Mouse (Mus musculus): Measurements from ENCODE around the gene Snapc2.

The Snapc2 gene

GRCm38 (mm10) chr8:4252934-4253841, at the start of gene Snapc2:
Snapc2 (plus strand) TSS chr8:4253080.
- DNase-seq (ENCODE audit: low read depth, low spot score) = peak; percentile 88

DNA sequence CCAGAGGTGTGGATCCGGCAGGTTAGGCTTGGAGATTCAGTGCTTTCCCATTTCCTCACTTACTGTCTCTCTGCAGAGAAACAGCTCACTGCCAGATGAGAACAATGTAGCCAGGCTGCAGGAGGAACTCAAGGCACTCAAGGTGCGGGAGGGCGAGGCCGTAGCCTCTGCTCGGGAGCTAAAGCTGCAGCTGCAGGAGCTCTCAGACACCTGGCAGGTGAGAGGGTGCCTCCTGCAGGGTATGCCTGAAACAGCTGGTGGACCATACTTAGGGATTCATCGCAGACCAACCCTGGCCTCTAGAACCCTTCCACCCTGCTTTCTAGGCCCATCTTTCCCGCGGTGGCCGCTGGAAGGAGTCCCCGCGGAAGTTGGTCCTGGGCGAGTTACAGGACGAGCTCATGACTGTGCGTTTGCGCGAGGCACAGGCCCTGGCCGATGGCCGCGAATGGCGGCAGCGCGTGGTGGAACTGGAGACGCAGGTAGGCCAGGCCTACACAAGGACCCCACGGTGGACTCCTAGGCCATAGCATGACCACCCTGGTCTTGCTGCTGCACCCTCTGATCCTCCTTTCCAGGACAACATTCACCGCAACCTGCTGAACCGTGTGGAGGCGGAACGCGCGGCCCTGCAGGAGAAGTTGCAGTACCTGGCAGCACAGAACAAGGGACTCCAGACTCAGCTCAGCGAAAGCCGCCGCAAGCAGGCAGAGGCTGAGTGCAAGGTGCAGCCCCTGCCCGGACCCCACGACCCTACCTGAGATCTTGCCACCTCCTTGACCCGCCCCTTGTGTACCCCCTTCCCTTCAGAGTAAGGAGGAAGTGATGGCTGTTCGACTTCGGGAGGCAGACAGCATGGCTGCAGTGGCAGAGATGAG, 47.4 kb upstream of the Snapc2 start:
- DNase-seq (ENCODE audit: low read depth, low spot score) = no peak

GRCm38 (mm10) chr8:4206182-4207015, 46.5 kb upstream of the Snapc2 start:
- DNase-seq (ENCODE audit: low read depth, low spot score) = no peak

DNA sequence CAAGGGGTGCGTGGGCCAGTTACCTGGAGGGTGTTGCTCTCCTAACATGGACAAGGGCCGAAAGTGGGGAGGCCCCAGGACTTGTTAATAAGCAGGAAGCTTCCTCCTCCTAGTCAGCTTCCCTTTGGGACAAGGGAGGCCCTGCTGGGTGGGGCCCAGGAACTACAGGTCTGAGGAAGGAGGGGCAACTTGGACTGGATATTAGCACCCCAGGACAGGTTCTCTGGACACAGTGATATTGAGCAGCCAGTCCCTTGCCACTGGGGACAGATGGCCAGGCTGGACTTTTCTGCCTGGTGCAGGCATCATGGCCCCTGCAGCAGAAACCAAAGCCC, 45.9 kb upstream of the Snapc2 start:
- DNase-seq (ENCODE audit: low read depth, low spot score) = no peak

DNA sequence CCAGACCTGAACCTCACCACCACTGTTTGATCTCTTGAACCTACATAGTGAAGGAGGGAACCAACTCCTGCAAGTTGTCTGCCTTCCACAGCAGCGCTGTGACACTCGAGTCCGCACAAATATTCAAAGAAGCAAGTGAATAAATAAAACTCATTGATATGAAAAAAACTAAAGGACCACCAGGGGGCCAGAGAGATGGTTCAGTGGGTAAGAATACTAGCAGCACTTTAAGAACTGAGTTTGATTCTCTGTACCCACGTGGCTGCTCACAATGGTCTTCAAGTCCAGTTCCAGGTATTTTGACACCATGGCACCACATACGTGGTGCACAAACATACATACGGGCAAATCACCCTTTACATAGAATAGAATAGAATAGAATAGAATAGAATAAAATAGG, 41.8 kb upstream of the Snapc2 start:
- DNase-seq (ENCODE audit: low read depth, low spot score) = no peak

- no peak for DNase-seq (ENCODE audit: low read depth, low spot score)
Measured at GRCm38 (mm10) chr8:4212809-4213209, 40.1 kb upstream of the Snapc2 start.

GRCm38 (mm10) chr8:4213210-4214005, 39.5 kb upstream of the Snapc2 start:
- DNase-seq (ENCODE audit: low read depth, low spot score) = no peak

- DNase-seq (ENCODE audit: low read depth, low spot score) = no peak
Measured at GRCm38 (mm10) chr8:4214006-4214980, 38.6 kb upstream of the Snapc2 start.

- DNase-seq (ENCODE audit: low read depth, low spot score) = no peak
Measured at GRCm38 (mm10) chr8:4216296-4216695, 36.6 kb upstream of the Snapc2 start.

- peak; percentile 79 for DNase-seq (ENCODE audit: low read depth, low spot score)
Measured at GRCm38 (mm10) chr8:4216791-4217621, 35.9 kb upstream of the Snapc2 start, which contains the start of gene Prr36. Prr36 (minus strand) TSS chr8:4217459.

- DNase-seq (ENCODE audit: low read depth, low spot score) = no peak
Measured at GRCm38 (mm10) chr8:4219617-4220016, 33.3 kb upstream of the Snapc2 start.

GRCm38 (mm10) chr8:4222059-4222458, 30.8 kb upstream of the Snapc2 start:
- no peak for DNase-seq (ENCODE audit: low read depth, low spot score)

DNA sequence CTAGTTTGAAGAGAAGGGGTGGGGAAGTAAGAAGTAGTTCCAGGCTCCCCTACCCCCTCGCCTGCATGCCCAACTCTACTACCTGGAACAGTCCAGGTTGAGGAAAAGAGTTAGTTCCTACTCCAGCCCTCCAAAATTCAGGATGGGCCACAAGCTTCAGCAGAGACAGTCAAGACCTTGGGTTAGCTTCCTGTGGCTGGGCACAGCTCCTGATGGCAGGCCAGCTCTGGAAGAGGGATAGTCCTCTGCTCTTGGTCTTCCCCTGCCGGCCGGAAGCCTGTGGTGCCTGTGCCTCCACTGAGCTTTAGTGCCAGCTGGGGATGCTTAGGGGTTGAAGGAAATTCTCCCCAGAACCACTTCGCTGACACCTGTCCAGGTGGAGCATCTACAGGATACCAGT, 26.6 kb upstream of the Snapc2 start:
- no peak for DNase-seq (ENCODE audit: low read depth, low spot score)

- DNase-seq (ENCODE audit: low read depth, low spot score) = no peak
Measured at GRCm38 (mm10) chr8:4226739-4227347, 26.0 kb upstream of the Snapc2 start, which contains the start of gene Lrrc8e. Lrrc8e (plus strand) TSS chr8:4226827.

GRCm38 (mm10) chr8:4227919-4228318, 25.0 kb upstream of the Snapc2 start:
- no peak for DNase-seq (ENCODE audit: low read depth, low spot score)

GRCm38 (mm10) chr8:4229784-4230183, 23.1 kb upstream of the Snapc2 start:
- no peak for DNase-seq (ENCODE audit: low read depth, low spot score)

GRCm38 (mm10) chr8:4230612-4231351, 22.1 kb upstream of the Snapc2 start:
- DNase-seq (ENCODE audit: low read depth, low spot score) = no peak

Data from brain, embryonic 18.5 days (tissue).